Mouse (Mus musculus) C2C12 (cell line): ENCODE results near the gene Ugt8a.

ENCODE experiments used
- CTCF ChIP-seq: IDR thresholded peaks from one replicate; pipeline ENCODE4 v1.5.1; 2011; ENCODE audit not compliant: control insufficient read depth, insufficient read depth, insufficient read length
- USF1 ChIP-seq: IDR thresholded peaks from one replicate; pipeline ENCODE4 v1.6.1; 2011; ENCODE audit warnings: low read depth, mild to moderate bottlenecking, control low read depth, moderate library complexity

DNA sequence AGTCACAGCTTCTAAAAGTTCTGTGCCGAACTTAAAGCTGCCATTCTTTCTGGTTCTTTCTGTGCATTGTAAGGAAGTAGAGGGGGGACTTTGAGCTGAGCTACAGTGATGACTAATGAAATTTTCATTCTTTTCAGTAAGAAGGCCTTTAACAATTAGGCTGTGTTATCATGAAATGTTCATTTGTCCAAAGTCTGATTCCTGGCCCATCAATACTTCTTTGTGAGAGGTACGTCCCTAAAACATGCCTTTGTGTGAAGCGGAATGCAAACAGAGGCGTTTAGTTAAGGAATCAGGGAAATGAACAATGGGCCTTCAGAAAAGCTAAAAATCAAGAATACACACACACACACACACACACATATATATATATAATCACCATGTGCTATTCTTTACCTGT lies 31.0 kb upstream of the Ugt8a start:
- TF ChIP-seq CTCF (no peak), USF1 (no peak)
